Comparison of ENCODE assay signal across 19 mouse cellular contexts in the genomic region with DNA sequence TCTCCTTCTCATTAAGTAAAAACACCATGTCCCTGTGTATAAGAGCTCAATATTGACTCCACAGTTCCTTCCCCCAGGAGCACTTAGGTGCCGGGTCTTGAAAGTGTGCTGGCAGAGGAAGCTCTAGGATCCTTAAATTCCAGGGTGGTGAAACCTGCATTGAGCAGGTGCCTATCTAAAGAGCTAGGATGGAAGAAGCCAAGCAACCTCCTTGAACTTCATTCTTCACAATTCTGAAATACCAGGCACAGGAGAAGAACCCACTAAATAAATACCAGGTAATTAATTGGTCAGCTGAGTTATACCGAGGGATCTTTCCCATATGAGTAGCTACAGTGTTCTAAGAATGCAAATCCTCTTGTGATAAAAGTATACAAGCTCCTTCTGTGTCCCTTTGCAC.
"Had no signal": no experiment of that assay in that cellular context is flagged by ENCODE, and none has a peak within 500 bp of the region (broad histone marks: within the 10 kb centered on the region; RNA-seq: fewer than 3 reads in every experiment).

No protein-coding gene starts in this region.

- H3K27me3 ChIP-seq: limb, embryonic 15.5 days; liver, embryonic 12.5 days; midbrain, embryonic 13.5 days; midbrain, embryonic 15.5 days; neural tube, embryonic 13.5 days; neural tube, embryonic 15.5 days; stomach, embryonic 15.5 days had no signal

- H3K9me3 ChIP-seq: limb, embryonic 15.5 days; liver, embryonic 12.5 days; midbrain, embryonic 10.5 days; midbrain, embryonic 13.5 days; midbrain, embryonic 15.5 days; neural tube, embryonic 13.5 days; neural tube, embryonic 15.5 days; stomach, embryonic 15.5 days had no signal

- H3K4me1 ChIP-seq: liver, embryonic 12.5 days; midbrain, embryonic 10.5 days; neural tube, embryonic 15.5 days; stomach, embryonic 15.5 days had no signal

- H3K9ac ChIP-seq: limb, embryonic 15.5 days; liver, embryonic 12.5 days; liver, embryonic 14.5 days; lung, embryonic 14.5 days; midbrain, embryonic 13.5 days; midbrain, embryonic 15.5 days; neural tube, embryonic 13.5 days; neural tube, embryonic 15.5 days; stomach, embryonic 15.5 days had no signal

- DNase-seq: lung, embryonic 14.5 days; retina, postnatal 1 day; right cerebral cortex, adult 18-20 months; right cerebral cortex, postnatal 14 days; thymus, adult 2 months; thymus, postnatal 25 days; thymus, postnatal 4 days had no signal

- H3K4me2 ChIP-seq: limb, embryonic 15.5 days; liver, embryonic 12.5 days; lung, embryonic 14.5 days; midbrain, embryonic 13.5 days; midbrain, embryonic 15.5 days; neural tube, embryonic 13.5 days; neural tube, embryonic 15.5 days; stomach, embryonic 15.5 days had no signal

- H3K27ac ChIP-seq: limb, embryonic 15.5 days; liver, embryonic 12.5 days; liver, embryonic 14.5 days; macrophage; midbrain, embryonic 10.5 days; neural tube, embryonic 13.5 days; neural tube, embryonic 15.5 days; stomach, embryonic 15.5 days; stomach, postnatal 0 days had no signal

- H3K4me3 ChIP-seq: limb, embryonic 15.5 days; liver, embryonic 12.5 days; midbrain, embryonic 10.5 days; midbrain, embryonic 13.5 days; midbrain, embryonic 15.5 days; myocyte; neural tube, embryonic 13.5 days; neural tube, embryonic 15.5 days; stomach, embryonic 15.5 days had no signal

- ATAC-seq: liver, embryonic 12.5 days; midbrain, embryonic 13.5 days; midbrain, embryonic 15.5 days had no signal

- H3K36me3 ChIP-seq: limb, embryonic 15.5 days; liver, embryonic 12.5 days; midbrain, embryonic 10.5 days; midbrain, embryonic 13.5 days; midbrain, embryonic 15.5 days; neural tube, embryonic 13.5 days; neural tube, embryonic 15.5 days; stomach, embryonic 15.5 days had no signal
